Mouse (Mus musculus) E14TG2a.4 (cell line): Measurements from ENCODE around the gene Actr5.

ENCODE experiments used
- CTCF ChIP-seq: conservative IDR thresholded peaks from 2 replicates; pipeline ENCODE4 v1.5.1; 2014; ENCODE audit warnings: low read length
- POU5F1 ChIP-seq: IDR thresholded peaks from 2 replicates; pipeline ENCODE4 v1.6.1; 2014; ENCODE audit warnings: low read length, borderline replicate concordance

DNA sequence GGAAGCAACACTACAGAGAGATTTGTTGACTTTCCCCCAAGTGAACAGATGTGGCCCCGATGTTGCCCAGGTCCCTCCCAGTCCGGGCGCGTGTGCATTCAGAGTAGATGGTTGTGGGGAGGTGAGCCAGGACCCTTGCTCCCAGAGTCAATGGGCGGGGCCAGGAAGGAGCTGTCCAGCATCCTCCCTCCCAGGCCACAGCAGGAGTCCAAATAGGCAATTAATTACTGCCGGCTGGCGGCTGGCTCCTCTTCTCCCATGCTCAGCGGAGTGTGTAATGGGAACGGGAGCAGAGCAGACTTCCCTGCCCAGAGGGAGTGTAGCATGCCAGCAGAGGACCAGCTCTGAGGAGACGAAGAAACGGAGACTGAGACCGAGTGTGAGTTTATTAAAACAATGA is 29.6 kb upstream of the Actr5 start:
- TF ChIP-seq CTCF = no peak
- TF ChIP-seq POU5F1 = no peak
